In genomic region chr2:156991470-156992319, GRCm38 (mm10) we compare ENCODE assay signal across 7 mouse cellular contexts. TPM values are rescaled to one million over a fixed set of nuclear protein-coding genes. Genes with fewer than 3 reads are reported as not detected.
A peak's percentile ranks its signal among the peaks of the same experiment; 100 is the strongest.
DNase-seq lines count a peak whose midpoint lies in the region; ATAC-seq lines count a peak whose summit lies in the region.

Gene Ndrg3 (minus strand): TSS chr2:156992056.

- ATAC-seq in intestine, embryonic 15.5 days = peak; percentile 98

- intact Hi-C loops in gastrocnemius, postnatal 36 days (cut with DNase I) = loop anchor here (5.0 to 10.0 kb wide), 2 partner anchors 34 to 187 kb away; no protein-coding TSS in a partner anchor
- intact Hi-C loops in left cerebral cortex, postnatal 25 days (cut with DNase I) = loop anchor here (5.0 to 10.0 kb wide), 2 partner anchors 54 to 257 kb away; no protein-coding TSS in a partner anchor

- H3K9ac ChIP-seq in intestine, embryonic 15.5 days = peak within 1 kb of the TSS; percentile 87

- H3K36me3 ChIP-seq in intestine, embryonic 15.5 days = 0 out of 2 replicates have a peak, but pooled peaks cover 7% of the 10 kb centered on the region
- peaks cover 36% of the 10 kb centered on the region for H3K36me3 ChIP-seq in midbrain, embryonic 10.5 days

- H3K9me3 ChIP-seq in intestine, embryonic 15.5 days = no peaks in the 10 kb centered on the region
- no peaks in the 10 kb centered on the region for H3K9me3 ChIP-seq in midbrain, embryonic 10.5 days (replicated peaks)

- peak within 1 kb of the TSS; percentile 60; the same call in 1 of the 2 replicates for H3K27ac ChIP-seq in intestine, embryonic 15.5 days
- peak within 1 kb of the TSS; percentile 85 for H3K27ac ChIP-seq in midbrain, embryonic 10.5 days (replicated peaks)

- H3K27me3 ChIP-seq in intestine, embryonic 15.5 days (replicated peaks) = no peaks in the 10 kb centered on the region
- no peaks in the 10 kb centered on the region for H3K27me3 ChIP-seq in midbrain, embryonic 10.5 days (ENCODE audit: low read depth, poor library complexity, severe bottlenecking)

- H3K4me3 ChIP-seq in intestine, embryonic 15.5 days (replicated peaks) = peak within 1 kb of the TSS; percentile 93
- peak within 1 kb of the TSS; percentile 93 for H3K4me3 ChIP-seq in midbrain, embryonic 10.5 days

- DNase-seq in adrenal gland, adult 2 months = peak; percentile 98
- peak; percentile 96 for DNase-seq in embryo, embryonic 11.5 days (ENCODE audit: low read depth, low spot score)
- peak; percentile 92 to 93 for DNase-seq in gastrocnemius, postnatal 36 days
- DNase-seq in left cerebral cortex, postnatal 25 days (ENCODE audit: low spot score in 2 of 2) = peak; percentile 96 to 99
- peak; percentile 96 for DNase-seq in midbrain, embryonic 10.5 days (ENCODE audit: low spot score)
- DNase-seq in right cerebral cortex, postnatal 4 days = peak; percentile 97

- peaks cover 8% of the 10 kb centered on the region for H3K4me1 ChIP-seq in intestine, embryonic 15.5 days (replicated peaks)
- peaks cover 18% of the 10 kb centered on the region for H3K4me1 ChIP-seq in midbrain, embryonic 10.5 days

- peak within 1 kb of the TSS; percentile 92 for H3K4me2 ChIP-seq in intestine, embryonic 15.5 days (replicated peaks)

- under 1% methylated on average over 66 of the region's 66 CpGs for WGBS in intestine, embryonic 15.5 days
- under 1% methylated on average over 66 of the region's 66 CpGs for WGBS in midbrain, embryonic 10.5 days

RNA-seq across cellular contexts. Expression of gene Ndrg3, which starts in this region (rescaled TPM):
- 10 to 100 TPM; 68.0 to 72.5 TPM for total RNA-seq in adrenal gland, adult 2 months (2021)
- 37.7 and 41.7 TPM in 2 replicates for polyA plus RNA-seq in adrenal gland, adult 2 months (2012; rRNA removed)
- total RNA-seq in gastrocnemius, postnatal 36 days (2021) = 10 to 100 TPM; 25.1 TPM
- 41.7 and 42.9 TPM in 2 replicates for polyA plus RNA-seq in intestine, embryonic 15.5 days (2015; fragmentation: Nextera tagmentation; extraction: Ambion mirVana)
- total RNA-seq in left cerebral cortex, postnatal 25 days (2021) = 100 to 1,000 TPM; 509 to 517 TPM
- polyA plus RNA-seq in midbrain, embryonic 10.5 days (2016; fragmentation: Nextera tagmentation; extraction: Ambion mirVana) = 43.5 and 46.0 TPM in 2 replicates

Comparison
In these comparisons a context has a peak if more than half of its experiments do, and no peak if none do; other contexts are left out.
1. Peak in every context shown above with its lines: DNase-seq, ATAC-seq, H3K4me3 ChIP-seq and H3K27ac ChIP-seq.
2. RNA of gene Ndrg3 (total RNA-seq): 509 to 517 TPM in left cerebral cortex, postnatal 25 days; 68.0 to 72.5 TPM in adrenal gland, adult 2 months and 25.1 TPM in gastrocnemius, postnatal 36 days; every median in the first group is over 4 times any median in the second.